Mouse (Mus musculus) common myeloid progenitor, adult 5-6 weeks (primary cell): ENCODE measurements around the gene Inip. TPM values are rescaled to one million over a fixed set of nuclear protein-coding genes. Genes with fewer than 3 reads are reported as not detected.
"Not testable (repeated sequence)": the region's sequence is repeated elsewhere in the genome, so short reads cannot be mapped to it uniquely, and the experiment has no call there.

ENCODE experiments used
- ATAC-seq: replicated peaks from 2 replicates; pipeline ENCODE4 v1.8.0; 2016; ENCODE audit warnings: low read depth, mild to moderate bottlenecking, moderate TSS enrichment, inconsistent platforms; ENCODE audit not compliant: poor library complexity, severe bottlenecking
- total RNA-seq: library from RNA; stranded (forward); fragments of 200-1000, 187-1606 nt; gene quantifications from 2 replicates; pipeline ENCODE4 v1.2.3, GENCODE M21; 2017

Gene Inip
- total RNA-seq, 1 experiment from 2014 or later, result 76.9 TPM

GRCm38 (mm10) chr4:59815121-59815810, 13.9 kb upstream of the Inip start:
- peak; percentile 52 for ATAC-seq

- no peak for ATAC-seq
Measured at GRCm38 (mm10) chr4:59814094-59814493, 12.7 kb upstream of the Inip start.

- peak; percentile 34 for ATAC-seq
Measured at GRCm38 (mm10) chr4:59808396-59808795, 7.0 kb upstream of the Inip start.

GRCm38 (mm10) chr4:59807521-59807920, 6.1 kb upstream of the Inip start:
- ATAC-seq, result no peak

GRCm38 (mm10) chr4:59806879-59807195, 5.4 kb upstream of the Inip start:
- ATAC-seq, result no peak

- ATAC-seq, result peak; percentile 17; the same call in 1 of the 2 replicates
Measured at GRCm38 (mm10) chr4:59805968-59806878, 4.8 kb upstream of the Inip start.

GRCm38 (mm10) chr4:59805181-59805967, 4.0 kb upstream of the Inip start, which contains the start of gene Snx30:
TSS of gene Snx30 (plus strand) at chr4:59805840.
- peak; percentile 36 for ATAC-seq

- ATAC-seq, result no peak
Measured at GRCm38 (mm10) chr4:59804754-59805153, 3.4 kb upstream of the Inip start.

GRCm38 (mm10) chr4:59803358-59803757, 2.0 kb upstream of the Inip start:
- ATAC-seq, result peak; percentile 61

GRCm38 (mm10) chr4:59802792-59803191, 1.4 kb upstream of the Inip start:
- ATAC-seq, result peak; percentile 31

GRCm38 (mm10) chr4:59802107-59802506, 718 bp upstream of the Inip start:
- no peak for ATAC-seq

- ATAC-seq, result no peak
Measured at GRCm38 (mm10) chr4:59800181-59800580, 1.2 kb downstream of the Inip start.

GRCm38 (mm10) chr4:59795788-59796455, 5.5 kb downstream of the Inip start:
- peak; percentile 46 for ATAC-seq

GRCm38 (mm10) chr4:59794116-59794515, 7.3 kb downstream of the Inip start:
- ATAC-seq, result no peak

GRCm38 (mm10) chr4:59793626-59794025, 7.8 kb downstream of the Inip start:
- not testable (repeated sequence) for ATAC-seq

GRCm38 (mm10) chr4:59789015-59789414, 12.4 kb downstream of the Inip start:
- ATAC-seq, result no peak

- ATAC-seq, result no peak
Measured at GRCm38 (mm10) chr4:59787126-59787525, 14.3 kb downstream of the Inip start.

GRCm38 (mm10) chr4:59786661-59787060, 14.7 kb downstream of the Inip start:
- ATAC-seq, result peak; percentile 50

GRCm38 (mm10) chr4:59785412-59785811, 16.0 kb downstream of the Inip start:
- ATAC-seq, result no peak
